Mouse (Mus musculus) CD8-positive naive resting alpha-beta T cell, adult 57 days (primary cell): Measurements from ENCODE around the gene Cenpv. TPM values are rescaled to one million over a fixed set of nuclear protein-coding genes. Genes with fewer than 3 reads are reported as not detected.

Experiments used
- total RNA-seq: library from RNA; stranded (reverse); gene quantifications from one replicate; pipeline ENCODE4 v1.2.4, GENCODE M21; 2023

The Cenpv gene
- 7.4 TPM for total RNA-seq

DNA sequence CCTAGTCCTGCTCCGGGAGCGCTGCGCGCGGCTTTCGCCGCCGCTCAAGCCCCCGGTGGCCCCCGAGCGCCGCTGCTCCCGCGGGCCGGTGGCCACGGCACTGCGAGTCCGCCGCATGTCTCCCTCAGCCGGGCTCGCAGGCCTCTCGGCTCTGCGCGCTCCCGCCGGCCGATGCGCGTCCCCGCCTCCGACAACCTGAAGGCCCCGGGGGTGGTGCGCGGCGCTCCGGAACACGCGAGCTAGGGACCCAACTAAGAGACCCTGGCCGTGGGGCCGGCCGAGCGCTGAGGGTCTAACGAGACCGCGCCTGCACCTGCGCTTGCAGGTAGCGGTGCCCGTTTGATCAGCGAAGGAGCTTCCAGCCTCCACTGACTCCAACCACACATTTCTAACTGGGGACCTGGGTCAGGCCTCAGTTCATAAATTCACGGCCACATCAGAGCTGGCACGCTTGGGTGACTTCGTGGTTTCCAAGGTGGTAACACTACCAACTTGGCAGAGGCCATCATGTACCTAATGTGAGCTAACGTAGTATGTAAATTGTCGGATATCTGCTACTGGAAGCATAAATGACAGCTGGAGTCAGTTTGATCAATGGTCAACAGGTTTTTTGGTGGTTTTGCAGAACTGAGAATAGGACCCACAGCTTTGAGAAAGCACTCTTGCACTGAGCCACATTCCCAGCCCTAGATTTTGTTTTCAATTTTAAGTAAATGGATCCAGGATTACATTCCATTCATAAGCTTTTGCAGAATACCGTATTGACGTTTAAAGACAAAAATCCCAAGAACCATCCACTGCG is at the start of gene Cenpv:
Gene Cenpv (minus strand): TSS at position 173 of the 802 bp plus-strand sequence.

DNA sequence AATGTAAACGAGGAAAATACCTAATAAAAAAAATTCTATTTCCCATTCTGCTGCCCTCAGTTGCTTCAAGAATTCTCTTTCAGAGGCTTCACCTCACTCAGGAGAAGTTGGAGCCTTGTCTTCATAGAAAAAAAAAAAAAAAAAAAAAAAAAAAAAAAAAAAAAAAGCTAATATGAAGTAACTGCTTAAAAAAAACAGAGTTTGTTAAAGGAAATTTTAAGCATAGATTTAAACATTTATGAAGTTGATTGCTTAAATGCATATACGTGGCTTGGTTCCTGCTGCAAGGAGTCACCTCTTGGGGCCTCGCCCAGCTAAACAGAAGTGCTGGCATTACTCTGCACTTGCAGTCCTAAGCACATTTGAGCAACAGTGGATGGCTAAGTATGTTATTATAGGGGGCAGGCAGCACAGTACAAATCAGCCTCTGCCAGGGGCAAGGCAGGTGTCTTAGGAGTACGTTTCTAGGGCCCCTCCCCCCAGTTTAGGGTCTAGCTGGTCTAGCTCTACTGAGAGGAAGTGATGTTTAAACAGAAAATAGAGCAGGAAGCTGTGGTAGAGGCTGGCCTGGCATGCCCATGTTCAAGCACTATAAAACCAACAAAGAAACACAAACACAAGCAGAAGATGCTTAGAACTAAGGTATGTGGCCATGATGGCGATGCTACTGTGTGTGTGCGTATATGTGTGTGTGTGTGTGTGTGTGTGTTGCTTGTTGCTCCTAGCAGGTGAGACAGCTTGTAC is 35.1 kb upstream of the Cenpv start, which contains the start of gene Trpv2:
Gene Trpv2 (plus strand): TSS at position 528 of the 744 bp plus-strand sequence.

DNA sequence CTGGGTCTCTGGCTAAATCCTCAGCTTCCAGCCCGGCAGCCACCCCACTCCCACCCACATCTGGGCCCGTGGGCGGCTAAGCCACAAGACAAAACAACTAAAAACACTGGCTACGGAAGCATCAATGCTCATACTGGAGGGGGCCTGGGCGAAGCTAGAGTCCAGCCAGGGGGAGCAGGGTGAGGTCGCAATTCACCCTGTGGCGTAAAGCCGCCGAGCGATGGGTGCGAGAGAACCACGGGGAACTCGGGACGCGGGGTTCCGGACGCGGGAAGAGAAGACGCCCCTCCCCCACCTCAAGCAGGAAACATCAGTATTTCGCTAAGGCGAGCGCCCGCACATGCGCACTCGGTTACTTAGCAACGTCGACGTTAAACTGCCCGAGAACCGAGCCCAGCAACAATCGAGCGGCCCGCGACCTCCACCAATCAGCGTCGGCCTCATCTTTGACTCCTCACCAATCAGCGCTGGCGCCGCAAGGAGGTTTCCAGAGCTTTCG is 11.7 kb upstream of the Cenpv start, which contains the start of gene Ubb:
Gene Ubb (plus strand): TSS at position 445 of the 499 bp plus-strand sequence.

Other genes starting within 250 kb of the Cenpv start
- gene Pigl, start 80.8 kb downstream of the Cenpv start, total RNA-seq, result 7.1 TPM
- 433 TPM for gene Ncor1, start 80.7 kb downstream of the Cenpv start, total RNA-seq
- gene Ubb, start 11.9 kb upstream of the Cenpv start, total RNA-seq, result 1,228 TPM
- 50.0 TPM for gene Trpv2, start 35.2 kb upstream of the Cenpv start, total RNA-seq
- gene Lrrc75a, start 109.3 kb upstream of the Cenpv start, total RNA-seq, result 0.86 TPM
- 23.4 TPM for gene Mmgt2, start 109.4 kb upstream of the Cenpv start, total RNA-seq
- gene Zfp287, start 192.6 kb upstream of the Cenpv start, total RNA-seq, result 10.7 TPM
- not detected for gene Gm10428, start 213.8 kb upstream of the Cenpv start, total RNA-seq